Mouse (Mus musculus): ENCODE data around the gene Rnf166. TPM values are rescaled to one million over a fixed set of nuclear protein-coding genes. Genes with fewer than 3 reads are reported as not detected.

Gene Rnf166
- total and polyA plus RNA-seq, 3 experiments, result 7.7 to 13.0 (median 8.5) TPM

- dilution Hi-C loops (cut with MboI; ENCODE audit: extremely low pct_ligation_motif_present, extremely low pct_unique_long_range_greater_than_20kb, low sequenced_read_pairs), result no loop called here
- in situ Hi-C loops (cut with MboI; ENCODE audit: low pct_ligation_motif_present, low pct_unique_long_range_greater_than_20kb, low sequenced_read_pairs), result loop anchor here (25.0 kb wide), 1 partner anchor 849 kb away; the partner anchor contains the start of genes Fbxo31 and Map1lc3b
- Histone ChIP-seq H3K4me3 (replicated peaks in 1 of 3; ENCODE audit: low read depth in 2 of 3, low read length in 2 of 3, poor library complexity in 1 of 3) (no peak overlapping the region), H3K9ac (ENCODE audit: insufficient read depth, low read depth) (no peak overlapping the region), H3K79me2 (replicated peaks; ENCODE audit: control insufficient read depth, extremely low read depth, insufficient read depth, poor library complexity, severe bottlenecking) (peaks cover 10% of the 10 kb centered on the region), H3K4me1 (ENCODE audit: control insufficient read depth in 1 of 2, insufficient read depth in 2 of 2) (peaks cover 14 to 54% of the 10 kb centered on the region in 2 experiments), H3K4me2 (ENCODE audit: insufficient read depth, low read depth, poor library complexity, severe bottlenecking) (no peak overlapping the region), H3K27me3 (replicated peaks) (no peaks in the 10 kb centered on the region), H3K27ac (ENCODE audit: insufficient read depth, low read depth) (no peak overlapping the region), H3K36me3 (replicated peaks in 1 of 2; ENCODE audit: control insufficient read depth in 1 of 2, insufficient read depth in 1 of 2, low read length in 1 of 2) (peaks cover 41 to 71% of the 10 kb centered on the region in 2 experiments), H3K9me3 (replicated peaks; ENCODE audit: low read length) (peaks cover 11% of the 10 kb centered on the region)
- TF ChIP-seq BHLHE40 (IDR thresholded peaks at IDR 0.05; ENCODE audit: low read depth, low read length) (peak; percentile 45; the same call in 1 of the 2 replicates), PAX5 (IDR thresholded peaks at IDR 0.05; ENCODE audit: low read length) (no peak)
- no peak for DNase-seq (ENCODE audit: extremely low read depth)
Observed at GRCm38 (mm10) chr8:122436146-122436545, 39.7 kb downstream of the Rnf166 start.

GRCm38 (mm10) chr8:122435375-122435774, 40.5 kb downstream of the Rnf166 start:
- dilution Hi-C loops (cut with MboI; ENCODE audit: extremely low pct_ligation_motif_present, extremely low pct_unique_long_range_greater_than_20kb, low sequenced_read_pairs) (no loop called here), in situ Hi-C loops (cut with MboI; ENCODE audit: low pct_ligation_motif_present, low pct_unique_long_range_greater_than_20kb, low sequenced_read_pairs) (loop anchor here (25.0 kb wide), 1 partner anchor 848 kb away; the partner anchor contains the start of genes Fbxo31 and Map1lc3b)
- Histone ChIP-seq H3K9me3 (replicated peaks; ENCODE audit: low read length) (peaks cover 11% of the 10 kb centered on the region), H3K4me2 (ENCODE audit: insufficient read depth, low read depth, poor library complexity, severe bottlenecking) (no peak overlapping the region), H3K4me3 (replicated peaks in 1 of 3; ENCODE audit: low read depth in 2 of 3, low read length in 2 of 3, poor library complexity in 1 of 3) (no peak overlapping the region), H3K27me3 (replicated peaks) (no peaks in the 10 kb centered on the region), H3K27ac (ENCODE audit: insufficient read depth, low read depth) (no peak overlapping the region), H3K36me3 (replicated peaks in 1 of 2; ENCODE audit: control insufficient read depth in 1 of 2, insufficient read depth in 1 of 2, low read length in 1 of 2) (peaks cover 41 to 72% of the 10 kb centered on the region in 2 experiments), H3K4me1 (ENCODE audit: control insufficient read depth in 1 of 2, insufficient read depth in 2 of 2) (peaks cover 19 to 54% of the 10 kb centered on the region in 2 experiments), H3K79me2 (replicated peaks; ENCODE audit: control insufficient read depth, extremely low read depth, insufficient read depth, poor library complexity, severe bottlenecking) (peaks cover 18% of the 10 kb centered on the region), H3K9ac (ENCODE audit: insufficient read depth, low read depth) (no peak overlapping the region)
- DNase-seq (ENCODE audit: extremely low read depth), result no peak
- TF ChIP-seq USF2 (conservative IDR thresholded peaks at IDR 0.05; ENCODE audit: low read depth, low read length), result no peak
- TF ChIP-seq JUN (IDR thresholded peaks at IDR 0.05; ENCODE audit: insufficient read depth, low read depth, low read length), result no peak
- TF ChIP-seq TCF12 (IDR thresholded peaks at IDR 0.05; ENCODE audit: low read depth, low read length), result no peak
- TF ChIP-seq CTCF (conservative IDR thresholded peaks at IDR 0.05 in 1 of 2, IDR thresholded peaks at IDR 0.05 in 1 of 2; ENCODE audit: low read depth in 2 of 2, low read length in 2 of 2), result peak; percentile 24 to 39; a peak in 3 of 4 replicates

- peaks cover 32% of the 10 kb centered on the region for H3K79me2 ChIP-seq (replicated peaks; ENCODE audit: control insufficient read depth, extremely low read depth, insufficient read depth, poor library complexity, severe bottlenecking)
- no peak for DNase-seq (ENCODE audit: extremely low read depth)
- no peaks in the 10 kb centered on the region for H3K27me3 ChIP-seq (replicated peaks)
- peak overlapping the region; percentile 32 to 85 (median 83) for H3K4me3 ChIP-seq (replicated peaks in 1 of 3; ENCODE audit: low read depth in 2 of 3, low read length in 2 of 3, poor library complexity in 1 of 3)
- H3K9ac ChIP-seq (ENCODE audit: insufficient read depth, low read depth), result peak overlapping the region; percentile 76
- dilution Hi-C loops (cut with MboI; ENCODE audit: extremely low pct_ligation_motif_present, extremely low pct_unique_long_range_greater_than_20kb, low sequenced_read_pairs) (no loop called here), in situ Hi-C loops (cut with MboI; ENCODE audit: low pct_ligation_motif_present, low pct_unique_long_range_greater_than_20kb, low sequenced_read_pairs) (loop anchor here (25.0 kb wide), 1 partner anchor 846 kb away; the partner anchor contains the start of genes Fbxo31 and Map1lc3b)
- peaks cover 24 to 52% of the 10 kb centered on the region in 2 experiments for H3K4me1 ChIP-seq (ENCODE audit: control insufficient read depth in 1 of 2, insufficient read depth in 2 of 2)
- H3K36me3 ChIP-seq (replicated peaks in 1 of 2; ENCODE audit: control insufficient read depth in 1 of 2, insufficient read depth in 1 of 2, low read length in 1 of 2), result peaks cover 30 to 63% of the 10 kb centered on the region in 2 experiments
- H3K9me3 ChIP-seq (replicated peaks; ENCODE audit: low read length), result peaks cover 7% of the 10 kb centered on the region
- peak overlapping the region; percentile 98 for H3K27ac ChIP-seq (ENCODE audit: insufficient read depth, low read depth)
- H3K4me2 ChIP-seq (ENCODE audit: insufficient read depth, low read depth, poor library complexity, severe bottlenecking), result peak overlapping the region; percentile 59
- TF ChIP-seq IRF4 (IDR thresholded peaks at IDR 0.05; ENCODE audit: low read depth, low read length) (peak; percentile 77), RAD21 (IDR thresholded peaks at IDR 0.05; ENCODE audit: low read depth, low read length) (peak; percentile 85), NRF1 (IDR thresholded peaks at IDR 0.05; ENCODE audit: low read depth, low read length) (peak; percentile 44; the same call in 1 of the 2 replicates), TBP (conservative IDR thresholded peaks at IDR 0.05; ENCODE audit: low read depth, low read length) (no peak; the same call in 1 of the 2 replicates), BHLHE40 (IDR thresholded peaks at IDR 0.05; ENCODE audit: low read depth, low read length) (no peak), ZMIZ1 (IDR thresholded peaks at IDR 0.05; ENCODE audit: low read depth, low read length) (no peak), MAFK (IDR thresholded peaks at IDR 0.05; ENCODE audit: insufficient replicate concordance, low read length) (peak; percentile 5; the same call in 1 of the 2 replicates), E2F4 (IDR thresholded peaks at IDR 0.05; ENCODE audit: insufficient replicate concordance, low read depth, low read length) (no peak), ZC3H11A (IDR thresholded peaks at IDR 0.05; ENCODE audit: low read depth, low read length) (peak; percentile 13; the same call in 1 of the 2 replicates), SIN3A (IDR thresholded peaks at IDR 0.05; ENCODE audit: low read length) (peak; percentile 91), ZNF384 (IDR thresholded peaks at IDR 0.05; ENCODE audit: low read depth, low read length) (no peak), GABPA (IDR thresholded peaks at IDR 0.05; ENCODE audit: insufficient replicate concordance, low read depth, low read length) (no peak), ETS1 (conservative IDR thresholded peaks at IDR 0.05; ENCODE audit: low read depth, low read length) (no peak), MXI1 (IDR thresholded peaks at IDR 0.05; ENCODE audit: low read depth, low read length) (no peak; the same call in 1 of the 2 replicates), ZKSCAN1 (IDR thresholded peaks at IDR 0.05; ENCODE audit: borderline replicate concordance, low read depth, low read length) (no peak), USF2 (conservative IDR thresholded peaks at IDR 0.05; ENCODE audit: low read depth, low read length) (no peak), RCOR1 (conservative IDR thresholded peaks at IDR 0.05; ENCODE audit: low read depth, low read length) (peak; percentile 8; the same call in 1 of the 2 replicates), HCFC1 (IDR thresholded peaks at IDR 0.05; ENCODE audit: low read depth, low read length) (peak; percentile 45; the same call in 1 of the 2 replicates), USF1 (IDR thresholded peaks at IDR 0.05; ENCODE audit: low read depth, low read length) (no peak)
Observed at GRCm38 (mm10) chr8:122433269-122433905, 42.5 kb downstream of the Rnf166 start.

All from CH12.LX (cell line).